24 mouse cellular contexts compared by ENCODE assay signal in the genomic region with DNA sequence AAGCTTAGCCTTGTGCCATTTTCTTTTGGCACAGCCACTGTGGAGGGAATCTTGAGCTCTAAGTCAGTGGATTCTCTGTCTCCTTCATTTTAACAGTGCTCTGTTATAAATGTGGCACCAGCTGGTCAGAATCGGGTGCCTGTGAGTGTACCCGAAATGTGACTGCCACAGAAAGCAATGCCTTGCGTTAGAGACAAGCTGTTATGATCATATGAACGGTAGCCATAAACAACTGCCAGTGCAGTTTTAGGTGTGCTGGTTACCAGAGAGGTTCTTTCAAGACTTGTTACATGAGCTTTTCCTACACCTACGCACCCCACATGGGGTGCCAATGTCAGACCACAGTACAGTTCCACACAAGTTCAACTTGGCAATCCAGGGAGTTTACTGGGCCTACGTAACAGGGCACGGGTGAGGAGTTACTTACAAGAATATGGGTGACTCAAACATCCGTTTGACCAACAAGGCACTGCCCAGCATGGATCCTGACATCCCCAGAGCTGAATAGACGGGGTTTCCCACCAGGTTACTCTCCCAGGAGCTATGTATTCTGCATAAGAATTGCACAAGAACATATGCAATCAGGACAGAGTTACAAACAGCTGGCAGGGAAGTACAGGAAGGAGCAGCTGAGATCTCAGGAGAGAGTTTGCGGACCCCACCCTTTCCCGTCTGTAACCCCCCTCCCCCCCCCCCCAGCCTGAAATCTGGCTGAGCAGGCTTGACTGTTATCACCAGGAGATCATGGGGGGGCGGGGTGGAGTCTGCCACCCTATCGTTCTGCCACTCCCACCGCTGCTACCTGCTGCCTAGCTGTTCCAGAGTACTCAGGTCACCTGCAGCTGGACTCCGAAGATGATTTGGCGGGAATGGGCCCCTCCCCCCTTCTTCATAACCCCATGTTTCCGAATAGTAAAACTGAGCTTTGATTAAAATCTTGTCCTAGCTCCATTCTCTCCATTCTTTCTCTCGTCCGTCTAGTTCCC. TPM values are rescaled to one million over a fixed set of nuclear protein-coding genes. Genes with fewer than 3 reads are reported as not detected.
A peak's percentile ranks its signal among the peaks of the same experiment; 100 is the strongest.
DNase-seq lines count a peak whose midpoint lies in the region; ATAC-seq and TF ChIP-seq lines count a peak whose summit lies in the region.
"Had no signal": no experiment of that assay in that cellular context is flagged by ENCODE, and none has a peak within 500 bp of the region (broad histone marks: within the 10 kb centered on the region; RNA-seq: fewer than 3 reads in every experiment).

No protein-coding gene starts in this region.

- H3K27ac ChIP-seq in layer of hippocampus, adult 2 months: peak overlapping the region; percentile 69
- no peak overlapping the region for H3K27ac ChIP-seq in stomach, postnatal 0 days (replicated peaks)
- H3K27ac ChIP-seq: embryonic facial prominence, embryonic 13.5 days; forebrain, embryonic 12.5 days; heart, adult 2 months; hindbrain, postnatal 0 days; kidney, embryonic 15.5 days; liver, embryonic 13.5 days; midbrain, embryonic 12.5 days had no signal

- no peaks in the 10 kb centered on the region for H3K4me1 ChIP-seq in stomach, postnatal 0 days (replicated peaks; ENCODE audit: control insufficient read depth, insufficient read depth)
- H3K4me1 ChIP-seq: midbrain, embryonic 12.5 days had no signal

- H3K4me3 ChIP-seq in layer of hippocampus, adult 2 months: no peak overlapping the region
- no peak overlapping the region for H3K4me3 ChIP-seq in stomach, postnatal 0 days (ENCODE audit: low read depth, low read length)
- H3K4me3 ChIP-seq: embryonic facial prominence, embryonic 13.5 days; forebrain, embryonic 12.5 days; heart, adult 2 months; kidney, embryonic 15.5 days; liver, embryonic 13.5 days; midbrain, embryonic 12.5 days had no signal

- H3K27me3 ChIP-seq in stomach, postnatal 0 days (ENCODE audit: control insufficient read depth, insufficient read depth, low read length): no peaks in the 10 kb centered on the region

- no peaks in the 10 kb centered on the region for H3K36me3 ChIP-seq in stomach, postnatal 0 days (ENCODE audit: control insufficient read depth, insufficient read depth, low read length)
- H3K36me3 ChIP-seq: embryonic facial prominence, embryonic 13.5 days; forebrain, embryonic 12.5 days; kidney, embryonic 15.5 days; liver, embryonic 13.5 days; midbrain, embryonic 12.5 days had no signal

- H3K9me3 ChIP-seq in stomach, postnatal 0 days (ENCODE audit: control insufficient read depth, low read length): no peaks in the 10 kb centered on the region
- H3K9me3 ChIP-seq: embryonic facial prominence, embryonic 13.5 days; forebrain, embryonic 12.5 days; kidney, embryonic 15.5 days; liver, embryonic 13.5 days; midbrain, embryonic 12.5 days had no signal

- ATAC-seq in stomach, postnatal 0 days (ENCODE audit: low FRiP score, low TSS enrichment): peak; percentile 56
- no peak for ATAC-seq in megakaryocyte-erythroid progenitor cell, adult 5-6 weeks (replicated peaks; ENCODE audit: low FRiP score, low TSS enrichment, poor library complexity, severe bottlenecking)
- ATAC-seq: hindbrain, postnatal 0 days had no signal

- WGBS in stomach, postnatal 0 days: 35% methylated on average over 15 of the region's 19 CpGs

- no peak for TF ChIP-seq CTCF in layer of hippocampus, adult 2 months (conservative IDR thresholded peaks at IDR 0.05)
- no peak for TF ChIP-seq CTCF in stomach, postnatal 0 days (IDR thresholded peaks at IDR 0.05; ENCODE audit: low read depth)

- no peak for TF ChIP-seq EP300 in stomach, postnatal 0 days (optimal IDR thresholded peaks at IDR 0.05)

- H3K4me2 ChIP-seq in stomach, postnatal 0 days (replicated peaks; ENCODE audit: low read depth): peak overlapping the region; percentile 11; the same call in 1 of the 2 replicates
- H3K4me2 ChIP-seq: embryonic facial prominence, embryonic 13.5 days; forebrain, embryonic 12.5 days; kidney, embryonic 15.5 days; liver, embryonic 13.5 days; midbrain, embryonic 12.5 days had no signal

- H3K9ac ChIP-seq in stomach, postnatal 0 days (ENCODE audit: low read length): no peak overlapping the region
- H3K9ac ChIP-seq: embryonic facial prominence, embryonic 13.5 days; forebrain, embryonic 12.5 days; kidney, embryonic 15.5 days; liver, embryonic 13.5 days; midbrain, embryonic 12.5 days had no signal

- no peak for DNase-seq in layer of hippocampus, adult 2 months (ENCODE audit: low spot score in 2 of 2)
- no peak for DNase-seq in layer of hippocampus, postnatal 36 days
- peak; percentile 19 for DNase-seq in testis, postnatal 10 days (ENCODE audit: low spot score)
- no peak for DNase-seq in testis, postnatal 14 days (ENCODE audit: low spot score)
- peak; percentile 88 for DNase-seq in fat pad, adult 2 months (ENCODE audit: extremely low read depth, low read depth, low spot score)
- DNase-seq in stomach, postnatal 0 days (ENCODE audit: low spot score): peak; percentile 56
- no peak for DNase-seq in embryo, embryonic 9.5 days (ENCODE audit: extremely low spot score)
- DNase-seq: B cell, adult 2 months; cerebellum, adult 9-11 months; heart, adult 2 months; heart, postnatal 10 days; liver, embryonic 13.5 days; right cerebral cortex, postnatal 25 days; thymus, postnatal 4 days had no signal

RNA-seq across cellular contexts. Expression of a gene that starts 4.3 kb away (rescaled TPM):
- not detected for total RNA-seq in layer of hippocampus, adult 2 months (2021)
- not detected for total RNA-seq in layer of hippocampus, postnatal 36 days (2021)
- not detected in 2 replicates for polyA plus RNA-seq in stomach, postnatal 0 days (2015; fragmentation: Nextera tagmentation; extraction: Ambion mirVana)
- not detected in 2 replicates for total RNA-seq in megakaryocyte-erythroid progenitor cell, adult 5-6 weeks (2014; fragmentation: Nextera tagmentation)
- not detected in 2 replicates for total RNA-seq in megakaryocyte-erythroid progenitor cell, adult 5-6 weeks (2017)
- total RNA-seq: adrenal gland, adult 18-20 months; hindbrain, postnatal 0 days; layer of hippocampus, adult 18-20 months; left cerebral cortex, postnatal 14 days had no signal
- polyA plus RNA-seq: embryonic facial prominence, embryonic 13.5 days; forebrain, embryonic 12.5 days; hindbrain, postnatal 0 days; kidney, embryonic 15.5 days; liver, embryonic 13.5 days; midbrain, embryonic 12.5 days; neural tube, embryonic 11.5 days had no signal

RNA-seq across cellular contexts. Expression of a gene that starts 6.2 kb away (rescaled TPM):
- 1 to 10 TPM; 1.1 to 1.4 TPM for total RNA-seq in layer of hippocampus, adult 2 months (2021)
- total RNA-seq in layer of hippocampus, postnatal 36 days (2021): 1 to 10 TPM; 1.8 to 2.9 TPM
- 21.9 and 22.7 TPM in 2 replicates for polyA plus RNA-seq in stomach, postnatal 0 days (2015; fragmentation: Nextera tagmentation; extraction: Ambion mirVana)
- not detected in 2 replicates for total RNA-seq in megakaryocyte-erythroid progenitor cell, adult 5-6 weeks (2014; fragmentation: Nextera tagmentation)
- not detected in 2 replicates for total RNA-seq in megakaryocyte-erythroid progenitor cell, adult 5-6 weeks (2017)
- total RNA-seq: heart, postnatal 10 days had no signal
- polyA plus RNA-seq: forebrain, embryonic 12.5 days had no signal

RNA-seq across cellular contexts. Expression of a gene that starts 6.6 kb away (rescaled TPM):
- not detected for total RNA-seq in layer of hippocampus, adult 2 months (2021)
- total RNA-seq in layer of hippocampus, postnatal 36 days (2021): not detected
- not detected in 2 replicates for polyA plus RNA-seq in stomach, postnatal 0 days (2015; fragmentation: Nextera tagmentation; extraction: Ambion mirVana)
- not detected in 2 replicates for total RNA-seq in megakaryocyte-erythroid progenitor cell, adult 5-6 weeks (2014; fragmentation: Nextera tagmentation)
- not detected in 2 replicates for total RNA-seq in megakaryocyte-erythroid progenitor cell, adult 5-6 weeks (2017)
- total RNA-seq: heart, adult 2 months; heart, postnatal 10 days; layer of hippocampus, adult 18-20 months; left cerebral cortex, postnatal 14 days had no signal
- polyA plus RNA-seq: kidney, embryonic 15.5 days; liver, embryonic 13.5 days; midbrain, embryonic 12.5 days; neural tube, embryonic 11.5 days had no signal

RNA-seq across cellular contexts. Expression of a gene that starts 15.1 kb away (rescaled TPM):
- 1 to 10 TPM in 1 of 2 experiments, not detected in 1; 1.8 TPM for total RNA-seq in layer of hippocampus, adult 2 months (2021)
- total RNA-seq in layer of hippocampus, postnatal 36 days (2021): not detected
- not detected in 2 replicates for polyA plus RNA-seq in stomach, postnatal 0 days (2015; fragmentation: Nextera tagmentation; extraction: Ambion mirVana)
- total RNA-seq in megakaryocyte-erythroid progenitor cell, adult 5-6 weeks (2014; fragmentation: Nextera tagmentation): not detected in 2 replicates
- total RNA-seq in megakaryocyte-erythroid progenitor cell, adult 5-6 weeks (2017): 3.0 TPM in 1 of 2 replicates, not detected in the other
- total RNA-seq: heart, adult 2 months; heart, postnatal 10 days had no signal
- polyA plus RNA-seq: embryonic facial prominence, embryonic 13.5 days; forebrain, embryonic 12.5 days; heart, adult 2 months; hindbrain, postnatal 0 days; kidney, embryonic 15.5 days; liver, embryonic 13.5 days; neural tube, embryonic 11.5 days had no signal

RNA-seq across cellular contexts. Expression of a gene that starts 15.7 kb away (rescaled TPM):
- 10 to 100 TPM; 78.2 to 82.8 TPM for total RNA-seq in layer of hippocampus, adult 2 months (2021)
- 10 to 100 TPM; 76.8 to 83.7 TPM for total RNA-seq in layer of hippocampus, postnatal 36 days (2021)
- 49.0 and 49.1 TPM in 2 replicates for polyA plus RNA-seq in stomach, postnatal 0 days (2015; fragmentation: Nextera tagmentation; extraction: Ambion mirVana)
- total RNA-seq in megakaryocyte-erythroid progenitor cell, adult 5-6 weeks (2014; fragmentation: Nextera tagmentation): 30.0 and 44.3 TPM in 2 replicates
- 19.2 and 27.5 TPM in 2 replicates for total RNA-seq in megakaryocyte-erythroid progenitor cell, adult 5-6 weeks (2017)

Comparison
In these comparisons a context has a peak if more than half of its experiments do, and no peak if none do; other contexts are left out.
1. DNase-seq: peak in testis, postnatal 10 days (single experiment), fat pad, adult 2 months (single experiment) and stomach, postnatal 0 days (single experiment); none in layer of hippocampus, adult 2 months (0 of 2), layer of hippocampus, postnatal 36 days (0 of 2), testis, postnatal 14 days (single experiment) and embryo, embryonic 9.5 days (single experiment).